Mouse (Mus musculus) brain, embryonic 14.5 days (tissue): ENCODE measurements at regions not wholly inside any gene's neighbourhood (a gene's known extent, or its start where the extent isn't known, plus 50 kb on each side); places are given as distances from the start of the nearest gene placed in this dataset.

Experiments
- CTCF ChIP-seq: fragments of 200-500 bp; IDR thresholded peaks from 2 replicates; pipeline ENCODE4 v1.5.1; 2012; ENCODE audit warnings: inconsistent platforms, mild to moderate bottlenecking, moderate library complexity, borderline replicate concordance; ENCODE audit not compliant: insufficient read depth, insufficient read length; ENCODE audit errors: extremely low read depth
- POLR2A ChIP-seq: fragments of 200-500 bp; IDR thresholded peaks from 2 replicates; pipeline ENCODE4 v1.6.1; 2012; ENCODE audit warnings: mild to moderate bottlenecking, inconsistent platforms, borderline replicate concordance; ENCODE audit not compliant: poor library complexity, insufficient read depth, insufficient read length, severe bottlenecking; ENCODE audit errors: extremely low read depth

DNA sequence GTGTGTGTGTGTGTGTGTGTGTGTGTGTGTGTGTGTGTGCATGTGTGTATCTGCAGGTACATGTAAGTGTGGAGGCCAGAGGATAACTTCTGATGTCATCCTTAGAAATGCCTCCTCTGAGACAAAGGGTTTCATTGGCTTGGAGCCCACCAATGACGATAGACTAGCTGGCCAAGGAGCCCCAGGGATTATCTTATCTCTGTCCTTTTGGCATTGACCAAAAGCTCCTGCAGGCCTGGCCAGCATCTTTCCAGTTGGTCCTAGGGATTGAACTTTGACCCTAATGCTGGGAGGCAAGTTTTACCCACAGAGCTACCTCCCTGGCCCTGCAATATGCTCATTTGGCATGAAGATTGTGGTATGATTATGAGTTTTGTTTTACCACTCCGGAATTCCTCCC lies 133.3 kb downstream of the Tmx1 start:
- TF ChIP-seq CTCF (no peak), POLR2A (no peak)
